Mouse (Mus musculus) embryonic stem cell, embryonic (primary cell): ENCODE results near the gene Dhrs3.

Source experiments
- CTCF ChIA-PET, 4 experiments: fragments of 300-600 bp in 2 of 4; fragments of 350-600 bp in 2 of 4; sonication (Branson Sonifier 250); formaldehyde crosslinking; loops; one replicate each; lab custom pipeline; 2022; ENCODE audit warnings: inconsistent platforms in 2 of 4; lab: Charles Lee
- POLR2A ChIA-PET, 4 experiments: fragments of 300-600 bp in 2 of 4; fragments of 350-600 bp in 2 of 4; sonication (Branson Sonifier 250); formaldehyde crosslinking; loops; one replicate each; lab custom pipeline; 2022; ENCODE audit warnings: antibody characterized with exemption in 4 of 4, inconsistent platforms in 1 of 4; lab: Charles Lee

The Dhrs3 gene

DNA sequence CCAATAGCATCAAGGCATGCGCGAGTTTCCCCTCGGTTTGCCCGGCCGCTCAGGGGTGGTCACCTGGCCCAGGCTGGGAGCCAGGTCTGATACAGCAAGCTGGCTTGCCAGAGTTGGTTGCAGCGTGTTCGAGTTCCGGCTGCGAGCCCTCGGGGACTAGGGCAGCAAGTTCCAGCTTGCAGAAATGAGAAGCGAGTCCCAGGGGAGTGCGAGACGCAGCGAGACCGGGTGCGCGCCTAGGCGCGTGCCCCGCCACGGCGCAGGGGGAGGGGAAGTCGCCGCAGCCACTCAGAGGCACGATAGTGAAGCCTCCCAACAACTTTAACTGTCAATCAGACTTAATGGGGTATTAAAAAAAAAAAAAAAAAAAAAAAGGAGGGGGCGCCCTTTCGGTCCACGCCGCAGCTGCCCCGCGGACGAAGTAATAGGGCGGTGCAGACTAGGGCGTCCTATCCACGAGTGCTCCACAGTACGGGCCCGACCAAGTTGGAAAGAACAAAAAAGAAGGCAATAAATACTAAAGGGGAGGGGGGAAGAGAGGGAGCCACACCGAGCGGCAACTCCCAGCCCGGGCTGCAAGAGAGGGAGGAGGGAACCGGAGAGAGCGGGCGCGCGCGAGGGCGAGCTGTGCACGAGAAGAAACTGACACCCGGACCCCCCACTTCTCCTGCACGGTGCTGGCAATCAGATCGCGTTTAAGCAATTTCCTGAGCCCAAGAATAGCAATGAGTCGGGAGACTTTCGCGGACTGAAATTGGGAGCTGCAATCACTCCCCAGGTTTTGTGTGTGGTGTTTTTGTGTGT, at the start of gene Dhrs3:
Gene Dhrs3 (plus strand): TSS at position 695 of the 804 bp plus-strand sequence.
- CTCF ChIA-PET: interaction anchor here (0.6 to 5.5 kb wide), 15 partner anchors 8 to 1531 kb away, joined by 3 to 54 read pairs (median 4); partner anchors contain the start of gene Tnfrsf8 (in 1 of the 4)
- POLR2A ChIA-PET: interaction anchor here (0.6 to 3.1 kb wide), 30 partner anchors 8 to 1904 kb away, joined by 3 to 22 read pairs (median 4); no protein-coding TSS in a partner anchor

DNA sequence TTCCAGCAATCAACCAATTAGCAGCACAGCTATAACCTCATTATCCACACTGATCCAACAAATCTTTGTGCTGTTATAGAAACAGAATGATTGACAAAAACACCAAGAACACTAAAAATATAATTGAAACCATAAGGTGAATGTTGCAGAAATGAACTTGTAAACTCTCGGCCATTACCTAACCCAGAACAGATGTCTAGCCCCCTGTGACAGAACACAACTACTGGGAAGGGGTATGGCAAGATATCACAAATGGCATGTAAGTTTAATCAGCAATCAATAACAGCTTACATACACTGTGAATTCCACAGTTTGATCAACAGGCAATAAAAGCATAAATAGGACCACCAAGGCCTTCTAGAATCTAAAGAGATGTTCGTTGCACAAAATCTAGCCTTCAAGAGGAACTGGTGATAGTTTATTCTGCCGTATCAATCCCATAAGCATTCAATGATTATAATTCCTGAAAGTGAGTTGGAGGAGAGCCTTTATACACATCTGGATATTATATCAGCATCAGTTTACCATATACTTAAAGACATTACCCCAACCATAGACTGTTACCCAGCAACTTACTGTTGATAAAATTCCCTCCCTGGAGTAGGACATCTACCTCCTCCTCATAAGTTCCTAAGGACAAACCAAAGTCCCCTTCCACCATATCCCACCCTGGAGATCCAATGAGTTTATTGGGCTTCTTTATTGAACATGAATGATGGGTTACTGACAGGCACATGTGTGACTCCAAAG, 30.7 kb upstream of the Dhrs3 start:
- CTCF ChIA-PET: no interaction called here
- POLR2A ChIA-PET: no interaction called here

DNA sequence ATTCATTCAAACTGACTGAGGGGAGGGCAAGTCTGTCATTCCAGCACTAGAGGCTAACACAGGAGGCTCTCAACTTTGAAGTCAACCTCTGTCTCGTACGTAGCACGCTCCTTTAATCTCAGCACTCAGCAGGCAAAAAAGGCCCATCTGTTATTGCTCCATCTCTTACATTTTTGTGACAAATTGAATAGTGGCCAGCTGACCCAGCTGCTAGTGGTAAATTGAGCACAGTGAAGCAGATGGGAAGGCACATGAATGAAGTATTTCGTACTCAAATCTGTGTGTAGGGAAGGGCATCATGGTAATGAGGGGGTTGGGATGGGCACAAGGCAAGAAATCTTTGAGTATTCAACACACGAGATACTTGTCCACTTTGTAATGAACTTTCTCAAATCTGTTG, 24.7 kb upstream of the Dhrs3 start:
- POLR2A ChIA-PET: no interaction called here
- CTCF ChIA-PET: no interaction called here

DNA sequence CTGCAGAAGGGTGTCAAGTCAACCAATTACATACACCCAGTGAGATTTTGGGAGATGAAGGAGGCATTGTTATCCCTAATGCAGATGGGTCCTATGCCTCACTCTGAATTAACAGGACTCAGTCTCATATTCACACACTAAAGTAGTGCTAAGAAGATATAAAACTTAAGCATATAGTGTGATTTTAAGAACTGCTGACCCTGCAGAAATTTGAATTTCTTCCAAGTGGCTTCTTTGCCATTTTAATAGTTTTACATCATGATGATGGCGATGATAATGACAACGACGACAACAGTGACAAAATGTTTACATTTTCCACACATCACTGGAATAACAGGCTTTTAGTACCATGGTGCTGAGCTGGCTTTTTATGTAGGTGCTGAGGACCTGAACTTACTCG, 24.0 kb upstream of the Dhrs3 start:
- ChIA-PET POLR2A (no interaction called here), CTCF (interaction anchor here in 2 of 4 experiments (0.6 kb wide), 2 partner anchors 22 to 327 kb away, joined by 3 to 4 read pairs; no protein-coding TSS in a partner anchor)

DNA sequence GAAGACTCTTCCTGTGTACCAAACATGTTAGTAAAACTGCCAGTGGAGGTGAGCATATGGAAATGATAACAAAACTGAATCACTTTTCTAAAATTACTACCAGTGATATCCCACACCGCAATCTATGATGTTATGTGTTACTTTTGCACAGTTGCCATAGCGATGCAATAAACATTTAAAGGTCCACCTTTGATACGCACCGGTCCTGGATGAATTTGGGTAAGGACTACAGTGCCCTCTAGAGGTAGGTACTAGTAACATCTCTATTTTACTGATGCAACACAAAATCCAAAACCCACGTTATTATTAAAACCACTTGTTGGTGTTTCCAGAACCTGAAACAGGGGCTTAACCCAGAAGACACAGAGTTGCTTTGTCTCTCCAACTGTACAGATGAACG, 19.7 kb upstream of the Dhrs3 start:
- CTCF ChIA-PET: interaction anchor here in 2 of 4 experiments (1.3 to 1.8 kb wide), 2 partner anchors 107 kb away, joined by 3 to 7 read pairs; no protein-coding TSS in a partner anchor
- POLR2A ChIA-PET: no interaction called here

DNA sequence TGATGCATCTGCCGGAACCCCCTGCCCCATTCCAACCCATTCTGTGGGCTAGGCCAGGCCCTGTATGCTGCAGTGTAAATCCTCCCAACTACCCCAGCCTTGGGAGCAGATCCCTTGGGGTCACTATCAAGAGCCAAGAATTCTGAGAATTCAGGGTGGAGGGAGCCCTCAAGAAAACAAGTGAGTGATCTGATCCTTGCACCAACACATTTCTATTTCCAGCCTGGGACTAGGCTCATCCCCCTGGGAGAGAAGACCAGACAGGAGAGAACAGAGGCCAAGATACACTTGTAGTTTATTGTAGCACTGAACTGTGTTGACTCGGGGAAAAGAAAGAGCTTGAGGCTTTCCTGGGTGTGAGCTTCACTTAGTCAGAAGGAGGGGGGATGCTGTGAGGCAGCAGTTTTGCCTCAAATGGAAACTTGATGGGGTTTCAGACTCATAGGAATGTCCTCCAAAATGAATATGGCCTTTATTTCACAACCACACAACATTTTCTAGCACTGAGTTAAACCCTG, 17.0 kb upstream of the Dhrs3 start:
- CTCF ChIA-PET: interaction anchor here in 1 of 4 experiments (0.6 kb wide), 1 partner anchor 335 kb away, joined by 3 read pairs; no protein-coding TSS in a partner anchor

DNA sequence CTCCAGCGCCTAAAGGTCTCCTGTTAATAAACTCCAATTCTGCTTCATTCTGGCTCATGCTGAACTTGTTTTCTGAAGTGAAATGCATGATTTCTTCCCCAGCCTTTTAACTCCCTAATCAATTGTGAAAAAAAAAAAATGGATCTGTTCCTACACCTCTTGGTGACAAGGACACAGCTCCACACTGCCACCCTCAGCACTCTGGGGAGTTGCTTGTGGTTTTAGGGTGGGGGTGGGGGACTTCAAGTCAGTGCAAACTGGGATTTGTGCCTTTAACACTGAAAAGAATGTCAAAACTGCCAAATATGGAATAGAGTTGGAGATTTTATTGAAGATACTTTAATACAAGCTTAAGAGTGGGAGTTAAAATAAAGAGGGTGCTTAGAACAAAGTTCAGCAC, 13.1 kb upstream of the Dhrs3 start:
- ChIA-PET POLR2A (interaction anchor here in 1 of 4 experiments (0.6 kb wide), 1 partner anchor 55 kb away, joined by 3 read pairs; no protein-coding TSS in a partner anchor), CTCF (interaction anchor here in 3 of 4 experiments (0.7 to 1.9 kb wide), 3 partner anchors 11 to 460 kb away, joined by 3 to 9 read pairs (median 3); no protein-coding TSS in a partner anchor)

More for the DNA sequence above, 17.0 kb upstream of the Dhrs3 start:
- POLR2A ChIA-PET: interaction anchor here in 1 of 4 experiments (0.6 kb wide), 1 partner anchor 59 kb away, joined by 3 read pairs; no protein-coding TSS in a partner anchor

DNA sequence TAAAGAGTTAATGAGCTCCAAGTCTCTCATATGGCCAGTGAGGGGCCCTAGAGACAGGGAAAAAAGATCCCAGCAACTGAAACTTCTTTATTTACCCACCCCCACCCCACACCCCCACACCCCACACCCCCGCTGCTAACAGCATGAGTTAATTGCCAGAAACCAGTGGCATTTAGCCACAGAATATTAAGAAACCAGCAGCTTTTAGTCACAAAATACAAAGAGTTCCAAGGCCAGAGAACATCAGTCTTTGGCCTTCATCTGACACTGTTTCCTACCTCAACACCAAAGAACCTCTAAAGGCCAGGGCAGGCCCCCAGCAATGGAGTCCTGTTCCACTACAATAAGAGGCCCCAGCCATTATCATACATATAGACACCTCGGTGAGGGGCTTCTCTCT, 11.3 kb upstream of the Dhrs3 start:
- POLR2A ChIA-PET: no interaction called here
- CTCF ChIA-PET: interaction anchor here in 2 of 4 experiments (0.5 to 1.7 kb wide), 2 partner anchors 9 to 14 kb away, joined by 4 to 6 read pairs; no protein-coding TSS in a partner anchor

DNA sequence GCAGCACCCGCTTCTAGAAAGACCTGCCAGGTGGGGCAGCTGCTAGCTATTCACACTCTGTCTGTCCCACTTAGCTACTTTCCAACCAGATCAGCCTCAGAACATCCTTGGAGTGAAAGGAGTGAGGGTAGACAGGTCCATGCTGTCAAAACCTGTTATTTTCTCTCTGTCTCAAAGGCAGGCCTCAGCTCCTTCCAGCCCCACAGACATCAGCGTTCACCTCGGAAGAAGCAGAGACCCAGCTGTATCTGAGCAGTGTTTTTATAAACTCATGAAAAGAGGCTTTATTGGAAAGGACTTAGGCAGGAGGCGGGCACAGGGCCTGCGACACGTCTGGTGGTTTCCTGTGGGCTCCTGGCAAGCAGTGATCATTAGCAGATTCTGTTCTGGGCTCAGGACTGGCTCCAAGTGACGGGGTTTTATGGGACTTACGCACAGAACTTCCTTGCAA, 9.7 kb upstream of the Dhrs3 start:
- ChIA-PET CTCF (interaction anchor here in 1 of 4 experiments (0.5 kb wide), 1 partner anchor 296 kb away, joined by 3 read pairs; no protein-coding TSS in a partner anchor), POLR2A (no interaction called here)

DNA sequence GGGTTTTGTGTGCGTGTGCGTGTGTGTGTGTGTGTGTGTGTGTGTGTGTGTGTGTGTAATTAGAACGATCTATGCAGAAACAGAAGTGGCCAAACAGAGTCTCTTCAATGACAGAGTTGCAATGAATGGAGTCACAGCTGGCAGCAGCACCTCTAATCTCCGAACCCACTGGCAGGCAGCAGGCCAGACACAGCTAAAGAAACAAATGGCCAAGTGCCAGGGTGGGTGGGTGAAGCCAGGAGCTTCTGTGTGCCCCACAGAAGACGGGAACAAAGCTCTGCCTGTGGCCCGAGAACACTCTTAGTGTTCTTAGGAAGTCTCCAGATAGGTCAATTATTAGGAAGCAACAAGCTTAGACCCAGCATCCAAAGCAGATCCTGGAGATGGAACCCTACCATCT, 6.2 kb upstream of the Dhrs3 start:
- ChIA-PET POLR2A (interaction anchor here in 1 of 4 experiments (1.2 kb wide), 1 partner anchor 9 kb away, joined by 4 read pairs; no protein-coding TSS in a partner anchor), CTCF (no interaction called here)

DNA sequence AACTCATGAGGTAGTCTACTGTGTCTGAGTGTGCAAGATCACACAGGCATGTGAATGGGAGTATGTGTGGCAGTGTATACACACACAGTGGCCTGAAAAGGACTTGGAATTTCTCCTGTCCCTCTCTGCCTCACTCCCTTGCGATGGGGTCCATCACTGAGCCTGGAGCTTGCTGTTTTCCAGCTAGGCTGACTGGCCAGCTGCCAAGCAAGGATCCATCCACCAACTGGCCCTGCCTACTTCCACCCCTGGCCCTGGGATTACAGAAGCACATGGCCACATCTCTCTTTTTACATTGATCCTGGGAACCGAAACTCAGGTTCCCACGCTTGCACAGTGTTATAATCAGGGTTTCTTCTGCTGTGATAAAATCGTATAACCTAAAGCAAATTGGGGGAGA, 3.9 kb upstream of the Dhrs3 start:
- ChIA-PET CTCF (interaction anchor here in 2 of 4 experiments (1.7 to 5.5 kb wide), 3 partner anchors 15 to 29 kb away, joined by 5 to 54 read pairs (median 6); no protein-coding TSS in a partner anchor), POLR2A (interaction anchor here in 2 of 4 experiments (0.6 to 1.7 kb wide), 3 partner anchors 27 to 117 kb away, joined by 3 read pairs; no protein-coding TSS in a partner anchor)

DNA sequence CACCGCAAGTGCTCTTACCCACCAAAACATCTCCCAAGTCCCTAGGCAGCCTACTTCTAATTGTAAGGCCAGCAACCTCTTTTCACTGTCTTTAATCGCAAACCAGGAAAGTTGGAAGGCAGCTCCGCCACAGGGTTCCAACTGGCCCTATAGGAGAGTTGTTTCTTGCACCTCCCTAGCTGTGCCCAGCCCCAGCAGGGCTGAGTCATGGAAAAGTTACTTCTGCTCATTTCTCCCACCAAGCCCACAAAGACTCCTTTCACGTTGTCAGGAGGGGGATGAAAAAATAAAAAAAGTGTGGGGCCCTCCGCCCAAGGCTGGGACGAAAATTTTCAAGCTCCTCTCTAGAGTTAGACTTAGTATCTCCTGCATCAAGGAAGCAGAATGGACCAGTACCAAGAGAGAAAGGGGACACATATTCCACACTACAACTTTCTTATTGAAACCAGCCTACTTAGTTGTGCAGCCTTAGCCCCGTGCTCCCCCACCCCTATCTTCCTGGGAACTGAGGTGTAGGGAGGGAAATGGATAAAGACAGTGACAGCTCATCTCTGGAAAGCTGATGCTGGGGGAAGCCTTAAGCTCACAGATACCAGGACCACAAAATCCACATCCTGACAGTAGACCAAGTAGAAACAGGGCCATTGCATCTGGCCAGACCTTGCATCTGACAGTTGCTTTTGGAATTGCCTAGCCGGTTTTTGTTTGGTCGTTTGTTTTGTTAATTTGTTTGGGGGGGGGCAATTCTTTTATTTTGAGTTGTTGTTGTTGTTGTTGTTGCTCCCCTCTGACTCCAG, 2.9 kb upstream of the Dhrs3 start:
- ChIA-PET POLR2A (interaction anchor here in 3 of 4 experiments (0.6 to 3.1 kb wide), 27 partner anchors 12 to 416 kb away, joined by 3 to 22 read pairs (median 4); no protein-coding TSS in a partner anchor), CTCF (interaction anchor here (0.6 to 5.5 kb wide), 64 partner anchors 8 to 406 kb away, joined by 3 to 54 read pairs (median 4); partner anchors contain the start of gene Vps13d (in 1 of the 4))

DNA sequence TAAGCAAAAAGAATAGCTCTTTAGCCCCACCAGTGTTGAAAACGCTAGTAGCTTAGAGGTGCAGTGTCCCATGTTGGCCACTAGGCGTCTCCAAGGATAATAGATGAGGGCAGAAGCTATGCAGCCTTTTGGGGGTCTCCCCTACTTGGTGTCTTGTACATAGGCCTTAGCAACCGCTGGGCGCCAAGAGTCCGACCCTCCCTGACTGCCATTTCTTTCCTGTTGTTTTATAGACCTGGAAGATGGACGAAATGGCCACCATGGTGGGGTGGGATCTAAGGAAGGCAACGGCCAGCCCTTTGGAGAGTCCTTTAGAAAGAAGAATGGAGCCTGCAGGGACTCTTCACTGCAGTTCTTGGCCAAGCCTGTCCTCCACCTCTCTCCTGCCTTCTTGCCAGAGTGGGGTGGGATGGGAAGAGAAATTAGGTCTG, 1.9 kb upstream of the Dhrs3 start:
- CTCF ChIA-PET: interaction anchor here (0.6 to 5.5 kb wide), 73 partner anchors 9 to 424 kb away, joined by 3 to 54 read pairs (median 4); partner anchors contain the start of genes Tnfrsf8 (in 1 of the 4) and Vps13d (in 1 of the 4)
- POLR2A ChIA-PET: interaction anchor here in 3 of 4 experiments (0.6 to 3.1 kb wide), 29 partner anchors 11 to 415 kb away, joined by 3 to 22 read pairs (median 4); no protein-coding TSS in a partner anchor

DNA sequence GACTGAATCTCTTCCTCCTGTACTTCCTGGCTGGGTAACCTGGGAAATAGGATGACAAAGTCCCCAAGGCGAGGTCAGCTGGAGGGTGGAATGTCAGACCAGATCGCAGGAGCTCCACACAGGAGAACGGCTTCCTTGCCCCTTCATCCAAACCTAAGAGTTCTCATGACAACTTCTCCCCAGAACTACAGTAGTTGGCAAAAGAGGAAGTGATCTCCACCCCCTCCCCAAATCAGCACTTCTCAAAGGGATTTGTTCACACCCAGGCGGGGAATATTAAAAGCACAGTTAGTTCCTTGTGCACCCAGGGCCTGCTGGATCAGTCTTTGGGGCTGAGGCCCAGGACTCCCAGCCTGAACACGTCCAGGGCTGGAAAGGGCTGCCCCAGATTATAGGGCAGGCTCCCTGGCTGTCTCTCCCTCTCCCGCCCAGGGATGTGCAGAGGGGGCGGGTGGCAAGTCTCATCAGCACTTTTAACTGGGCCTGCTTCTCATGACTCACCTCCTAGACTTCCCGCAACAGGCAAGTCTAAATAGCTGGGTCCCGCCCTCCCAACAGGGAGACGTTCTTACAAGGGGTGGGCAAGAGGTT, 1.4 kb upstream of the Dhrs3 start:
- POLR2A ChIA-PET: interaction anchor here in 2 of 4 experiments (0.5 to 3.1 kb wide), 21 partner anchors 10 to 415 kb away, joined by 3 to 22 read pairs (median 4); no protein-coding TSS in a partner anchor
- CTCF ChIA-PET: interaction anchor here (0.6 to 5.5 kb wide), 62 partner anchors 9 to 423 kb away, joined by 3 to 54 read pairs (median 4); partner anchors contain the start of genes Tnfrsf8 (in 1 of the 4) and Vps13d (in 1 of the 4)

DNA sequence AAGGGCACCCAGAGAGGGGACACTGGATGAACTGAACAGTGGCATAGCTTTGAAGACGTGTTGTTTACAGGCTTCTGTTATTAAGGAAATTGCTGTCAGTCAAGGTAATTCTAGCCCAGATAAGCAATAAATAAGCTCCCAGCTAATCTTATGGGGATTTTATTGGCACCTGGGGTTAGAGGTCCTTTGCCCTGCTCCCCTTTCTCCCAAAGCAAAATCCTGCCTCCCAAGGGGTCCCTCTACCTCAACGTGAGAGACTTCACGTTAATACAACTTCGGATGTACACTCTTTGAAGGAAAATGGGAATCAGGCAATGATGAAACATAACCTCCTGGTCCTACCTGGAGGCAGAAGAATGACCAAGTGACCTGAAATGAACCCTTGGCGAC, 889 bp upstream of the Dhrs3 start:
- POLR2A ChIA-PET: interaction anchor here (0.5 to 3.1 kb wide), 15 partner anchors 10 to 622 kb away, joined by 3 to 22 read pairs (median 4); no protein-coding TSS in a partner anchor
- CTCF ChIA-PET: interaction anchor here (0.6 to 5.5 kb wide), 12 partner anchors 9 to 487 kb away, joined by 3 to 54 read pairs (median 8); partner anchors contain the start of gene Tnfrsf8 (in 1 of the 4)

DNA sequence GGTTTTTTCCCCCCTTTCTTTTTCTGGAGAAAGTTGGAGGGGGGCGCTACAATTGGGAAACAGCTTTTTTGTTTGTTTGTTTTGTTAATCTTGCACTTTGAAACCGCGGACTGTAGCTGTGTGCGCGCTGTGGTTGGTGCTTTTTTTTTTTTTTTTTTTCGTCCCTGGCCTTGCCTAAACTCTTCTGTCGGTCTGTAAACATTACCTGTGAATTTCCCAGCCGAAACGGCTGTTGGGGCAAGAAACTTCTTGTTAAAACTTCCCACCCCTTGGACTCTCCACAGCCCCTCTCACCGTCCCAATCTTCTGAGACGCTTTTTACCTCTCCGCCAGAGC, 278 bp downstream of the Dhrs3 start:
- CTCF ChIA-PET: interaction anchor here in 3 of 4 experiments (0.6 to 5.5 kb wide), 6 partner anchors 19 to 1531 kb away, joined by 3 to 54 read pairs (median 3); no protein-coding TSS in a partner anchor
- POLR2A ChIA-PET: interaction anchor here (0.6 to 3.1 kb wide), 22 partner anchors 8 to 1904 kb away, joined by 3 to 22 read pairs (median 4); no protein-coding TSS in a partner anchor
